Mouse (Mus musculus): ENCODE results near the gene Plekha6. TPM values are rescaled to one million over a fixed set of nuclear protein-coding genes. Genes with fewer than 3 reads are reported as not detected.
A peak's percentile ranks its signal among the peaks of the same experiment; 100 is the strongest.

Plekha6 gene
- polyA plus RNA-seq, 1 experiment from 2014 or later, result 4.6 TPM

- Histone ChIP-seq H3K4me3 (no peak overlapping the region), H3K9ac (no peak overlapping the region), H3K27ac (no peak overlapping the region), H3K9me3 (no peaks in the 10 kb centered on the region), H3K27me3 (no peaks in the 10 kb centered on the region), H3K4me2 (no peak overlapping the region), H3K36me3 (no peaks in the 10 kb centered on the region), H3K4me1 (peaks cover 47% of the 10 kb centered on the region)
- no peak for ATAC-seq (ENCODE audit: insufficient number of reproducible peaks, low FRiP score, low TSS enrichment, low read depth)
- WGBS, result 46% methylated on average over 6 of the region's 6 CpGs
Measured at GRCm38 (mm10) chr1:133239121-133239812, 75.3 kb downstream of the Plekha6 start.

DNA sequence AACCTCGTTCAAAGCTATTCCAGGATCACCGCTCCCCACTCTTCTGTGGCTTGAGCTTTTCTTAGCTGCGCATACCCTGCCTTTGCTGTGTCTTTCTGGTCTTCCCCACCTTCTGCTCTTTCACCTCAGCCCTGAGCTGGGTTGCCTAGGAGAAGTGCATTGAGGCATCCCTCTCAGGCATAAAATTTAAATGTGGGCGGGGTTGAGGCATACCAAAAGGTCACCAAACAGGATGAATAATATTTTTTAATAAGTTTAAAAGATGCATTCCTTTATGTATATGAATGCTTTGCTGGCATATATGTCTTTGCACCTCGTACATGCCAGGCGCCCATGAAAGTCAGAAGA, 75.8 kb downstream of the Plekha6 start:
- Histone ChIP-seq H3K9me3 (no peaks in the 10 kb centered on the region), H3K9ac (no peak overlapping the region), H3K4me1 (peaks cover 49% of the 10 kb centered on the region), H3K27ac (no peak overlapping the region), H3K27me3 (no peaks in the 10 kb centered on the region), H3K36me3 (no peaks in the 10 kb centered on the region), H3K4me2 (no peak overlapping the region), H3K4me3 (no peak overlapping the region)
- 78% methylated on average over 6 of the region's 6 CpGs for WGBS
- ATAC-seq (ENCODE audit: insufficient number of reproducible peaks, low FRiP score, low TSS enrichment, low read depth), result no peak

DNA sequence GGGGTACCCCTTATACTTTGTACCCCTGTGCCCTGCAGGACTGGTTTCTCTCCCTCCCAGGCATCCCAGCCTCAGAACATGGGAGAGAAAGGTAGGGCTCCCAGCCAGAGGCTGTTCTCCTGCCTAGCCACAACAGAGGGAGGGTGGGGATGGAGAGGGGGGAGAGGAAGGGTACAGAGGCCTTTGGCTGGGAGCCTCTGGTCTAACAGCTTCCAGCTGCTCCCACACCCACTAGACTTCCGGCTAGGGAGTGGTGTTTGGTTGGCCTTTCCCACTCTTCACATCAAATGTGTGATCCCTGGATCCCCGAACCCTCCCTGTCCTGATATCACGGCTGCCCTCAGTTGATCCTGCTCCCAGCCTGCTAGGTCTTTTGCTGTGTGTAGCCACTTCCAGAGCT, 76.9 kb downstream of the Plekha6 start:
- 25% methylated on average over 3 of the region's 3 CpGs for WGBS
- no peaks in the 10 kb centered on the region for H3K9me3 ChIP-seq
- no peak overlapping the region for H3K4me3 ChIP-seq
- no peak overlapping the region for H3K4me2 ChIP-seq
- H3K27me3 ChIP-seq, result no peaks in the 10 kb centered on the region
- no peaks in the 10 kb centered on the region for H3K36me3 ChIP-seq
- ATAC-seq (ENCODE audit: insufficient number of reproducible peaks, low FRiP score, low TSS enrichment, low read depth), result no peak
- no peak overlapping the region for H3K9ac ChIP-seq
- H3K4me1 ChIP-seq, result peaks cover 58% of the 10 kb centered on the region
- H3K27ac ChIP-seq, result no peak overlapping the region; the same call in 1 of the 2 replicates

DNA sequence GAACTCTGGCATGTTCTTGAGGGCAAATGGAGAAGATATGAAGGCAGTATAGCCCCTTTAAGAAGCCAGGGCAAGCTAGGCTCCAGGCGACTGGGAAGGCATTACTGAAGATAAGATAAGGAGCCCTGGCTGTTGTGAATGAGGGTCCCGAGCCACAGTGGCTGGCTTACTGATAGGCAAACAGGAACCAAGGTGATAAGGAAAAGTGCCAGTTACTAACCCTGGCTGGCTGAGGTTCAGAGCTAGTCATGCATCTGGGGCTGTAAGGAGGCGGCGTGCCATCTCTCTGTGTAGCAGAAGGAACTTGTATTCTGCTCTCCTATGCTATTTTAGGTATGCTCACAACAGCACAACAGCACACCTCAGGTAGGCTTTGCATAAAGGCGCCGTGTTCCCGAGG, 80.7 kb downstream of the Plekha6 start:
- Histone ChIP-seq H3K9me3 (no peaks in the 10 kb centered on the region), H3K4me1 (peaks cover 42% of the 10 kb centered on the region), H3K9ac (no peak overlapping the region), H3K4me3 (no peak overlapping the region), H3K27me3 (no peaks in the 10 kb centered on the region), H3K27ac (no peak overlapping the region), H3K4me2 (no peak overlapping the region), H3K36me3 (no peaks in the 10 kb centered on the region)
- ATAC-seq (ENCODE audit: insufficient number of reproducible peaks, low FRiP score, low TSS enrichment, low read depth), result no peak
- WGBS, result 64% methylated on average over 7 of the region's 7 CpGs

DNA sequence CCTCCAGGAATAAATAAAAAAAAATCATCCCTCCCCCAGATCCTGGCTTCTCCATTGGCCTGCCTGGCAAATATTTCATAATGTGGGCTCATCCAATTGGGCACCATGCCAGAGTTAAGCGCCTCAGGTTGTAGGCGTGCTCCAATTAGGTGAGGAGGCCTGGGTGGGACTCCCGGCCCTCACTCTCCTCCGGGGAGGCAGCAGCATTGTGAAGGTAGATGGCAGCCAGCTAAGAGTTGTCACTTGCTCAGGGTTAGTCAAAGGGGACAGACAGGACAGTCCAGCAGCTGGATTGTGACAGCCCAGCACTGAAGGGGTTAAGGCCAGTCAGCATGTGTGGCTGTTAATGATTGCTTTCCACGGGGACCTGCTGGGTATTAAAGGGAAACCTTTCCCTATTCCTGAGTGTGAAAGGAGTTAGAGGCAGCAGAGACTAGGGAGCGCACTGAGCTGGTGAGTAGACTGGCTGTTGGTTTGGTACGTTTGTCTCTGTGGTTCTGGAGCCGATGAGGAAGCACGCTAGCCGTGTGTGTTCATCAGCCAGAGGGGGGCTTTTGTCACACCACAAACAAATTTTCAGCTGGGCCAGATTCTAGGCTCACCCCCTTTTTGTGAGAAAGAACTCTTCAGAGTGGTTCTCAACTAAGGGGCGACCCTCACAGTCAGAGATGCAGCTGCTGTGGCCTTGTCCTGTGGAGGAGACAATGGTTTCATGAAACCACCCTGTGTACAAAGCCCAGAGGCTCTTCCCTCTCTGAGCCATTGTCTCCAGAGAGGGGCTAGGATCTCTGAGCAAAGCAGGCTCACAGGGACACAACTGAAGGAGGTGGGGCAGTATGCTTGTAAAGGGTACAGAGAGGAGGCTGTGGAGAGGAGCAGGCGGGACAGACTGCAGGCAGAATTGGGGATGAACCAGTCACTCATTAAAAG, 81.9 kb downstream of the Plekha6 start:
- no peak for ATAC-seq (ENCODE audit: insufficient number of reproducible peaks, low FRiP score, low TSS enrichment, low read depth)
- Histone ChIP-seq H3K4me1 (peaks cover 32% of the 10 kb centered on the region), H3K27ac (no peak overlapping the region), H3K9ac (no peak overlapping the region), H3K36me3 (no peaks in the 10 kb centered on the region), H3K4me2 (0 out of 2 replicates have a peak overlapping the region, but pooled peaks have one; percentile 15), H3K9me3 (no peaks in the 10 kb centered on the region), H3K4me3 (no peak overlapping the region), H3K27me3 (no peaks in the 10 kb centered on the region)
- WGBS, result 27% methylated on average over 12 of the region's 12 CpGs

DNA sequence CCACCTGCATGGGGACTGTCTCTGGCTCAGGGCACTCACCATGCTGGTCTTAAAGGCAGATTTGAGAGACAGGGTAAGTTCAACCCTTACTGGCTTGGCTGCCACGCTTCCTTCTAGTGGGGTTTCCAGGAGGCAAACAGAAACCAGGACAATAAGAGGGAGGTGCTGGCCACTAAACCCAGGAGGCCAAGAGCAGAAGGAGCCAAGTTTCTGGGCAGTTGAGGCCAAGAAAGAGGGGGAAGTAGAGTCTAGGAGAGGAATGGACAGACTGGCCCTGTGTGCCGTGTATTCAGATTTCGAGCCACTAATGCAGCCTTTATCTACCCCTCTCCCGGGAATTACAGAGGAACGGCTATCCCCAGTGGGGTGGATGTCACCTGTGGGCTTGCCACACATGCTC, 83.2 kb downstream of the Plekha6 start:
- Histone ChIP-seq H3K9ac (no peak overlapping the region), H3K4me3 (no peak overlapping the region), H3K4me2 (no peak overlapping the region), H3K9me3 (no peaks in the 10 kb centered on the region), H3K27me3 (no peaks in the 10 kb centered on the region), H3K4me1 (peaks cover 37% of the 10 kb centered on the region), H3K27ac (no peak overlapping the region), H3K36me3 (no peaks in the 10 kb centered on the region)
- WGBS, result 80% methylated on average over 5 of the region's 5 CpGs
- ATAC-seq (ENCODE audit: insufficient number of reproducible peaks, low FRiP score, low TSS enrichment, low read depth), result no peak

DNA sequence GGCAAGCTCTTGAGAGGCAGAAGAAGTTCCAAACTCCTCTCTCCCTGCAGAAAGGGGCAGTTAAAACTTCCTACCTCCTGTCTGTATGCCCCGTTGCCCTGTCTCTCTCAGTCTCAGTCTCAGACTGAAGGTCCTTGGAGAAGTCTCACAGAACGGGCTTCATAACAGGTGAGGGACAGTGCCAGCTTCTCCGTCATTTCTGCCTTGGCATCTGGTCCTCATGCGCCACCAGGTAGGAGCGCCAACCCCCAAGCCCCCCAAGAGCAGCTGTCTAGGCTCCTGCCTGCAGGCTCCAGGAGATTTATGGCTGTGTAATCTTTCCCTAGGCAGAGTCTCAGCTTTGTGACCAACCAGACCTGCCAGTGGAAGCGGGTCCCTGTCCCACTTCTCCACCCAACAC, 86.8 kb downstream of the Plekha6 start:
- Histone ChIP-seq H3K4me1 (peaks cover 50% of the 10 kb centered on the region), H3K27me3 (no peaks in the 10 kb centered on the region), H3K27ac (no peak overlapping the region), H3K4me3 (no peak overlapping the region), H3K9me3 (no peaks in the 10 kb centered on the region), H3K9ac (no peak overlapping the region), H3K36me3 (no peaks in the 10 kb centered on the region), H3K4me2 (no peak overlapping the region)
- ATAC-seq (ENCODE audit: insufficient number of reproducible peaks, low FRiP score, low TSS enrichment, low read depth), result no peak
- WGBS, result 71% methylated on average over 6 of the region's 6 CpGs

DNA sequence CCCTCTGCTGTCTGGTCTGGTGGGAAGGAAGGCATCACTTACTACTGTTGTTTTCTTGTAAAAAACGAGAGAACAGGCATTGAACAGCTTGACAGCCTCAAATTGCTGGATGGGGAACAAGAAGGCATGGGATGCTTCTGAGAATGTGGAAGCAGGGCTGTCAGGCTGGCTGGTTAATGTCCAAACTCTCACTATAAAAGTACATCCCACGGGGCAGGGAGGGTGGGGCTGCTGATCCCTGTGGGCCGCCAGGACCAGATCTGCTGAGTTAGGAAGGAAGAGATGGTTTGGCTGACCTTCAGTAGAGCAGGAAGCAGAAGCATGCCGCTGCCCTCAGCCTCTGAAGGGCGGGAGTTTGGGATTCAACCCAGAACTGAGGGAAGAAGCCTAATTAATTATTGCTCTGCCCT, 87.6 kb downstream of the Plekha6 start:
- Histone ChIP-seq H3K4me3 (no peak overlapping the region), H3K9ac (no peak overlapping the region), H3K4me2 (no peak overlapping the region), H3K27ac (no peak overlapping the region), H3K27me3 (no peaks in the 10 kb centered on the region), H3K36me3 (no peaks in the 10 kb centered on the region), H3K9me3 (no peaks in the 10 kb centered on the region), H3K4me1 (peaks cover 42% of the 10 kb centered on the region)
- ATAC-seq (ENCODE audit: insufficient number of reproducible peaks, low FRiP score, low TSS enrichment, low read depth), result no peak
- WGBS, result 26% methylated on average over 5 of the region's 5 CpGs

DNA sequence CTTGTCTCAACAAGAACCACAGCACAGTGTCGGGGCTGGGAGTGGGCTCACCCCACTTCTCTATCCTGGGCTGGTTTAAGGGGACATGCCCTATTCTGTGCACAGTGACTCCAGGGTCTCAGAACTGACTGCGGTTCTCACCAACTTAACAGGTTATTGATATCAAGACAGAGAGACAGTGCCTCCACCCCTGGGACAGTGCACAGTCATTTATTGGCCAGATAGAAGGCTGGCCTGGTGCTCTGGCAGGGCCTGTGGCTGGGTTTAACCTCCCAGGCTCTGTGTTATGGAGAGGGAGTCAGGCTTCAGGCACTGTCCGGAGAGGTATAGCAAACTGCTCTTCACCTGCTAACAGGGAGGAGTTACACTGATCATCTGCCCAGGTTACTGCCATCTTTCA, 88.2 kb downstream of the Plekha6 start:
- Histone ChIP-seq H3K4me2 (no peak overlapping the region), H3K9ac (no peak overlapping the region), H3K27me3 (no peaks in the 10 kb centered on the region), H3K27ac (no peak overlapping the region), H3K9me3 (no peaks in the 10 kb centered on the region), H3K4me3 (no peak overlapping the region), H3K36me3 (no peaks in the 10 kb centered on the region), H3K4me1 (peaks cover 38% of the 10 kb centered on the region)
- 84% methylated on average over 3 of the region's 3 CpGs for WGBS
- ATAC-seq (ENCODE audit: insufficient number of reproducible peaks, low FRiP score, low TSS enrichment, low read depth), result no peak

DNA sequence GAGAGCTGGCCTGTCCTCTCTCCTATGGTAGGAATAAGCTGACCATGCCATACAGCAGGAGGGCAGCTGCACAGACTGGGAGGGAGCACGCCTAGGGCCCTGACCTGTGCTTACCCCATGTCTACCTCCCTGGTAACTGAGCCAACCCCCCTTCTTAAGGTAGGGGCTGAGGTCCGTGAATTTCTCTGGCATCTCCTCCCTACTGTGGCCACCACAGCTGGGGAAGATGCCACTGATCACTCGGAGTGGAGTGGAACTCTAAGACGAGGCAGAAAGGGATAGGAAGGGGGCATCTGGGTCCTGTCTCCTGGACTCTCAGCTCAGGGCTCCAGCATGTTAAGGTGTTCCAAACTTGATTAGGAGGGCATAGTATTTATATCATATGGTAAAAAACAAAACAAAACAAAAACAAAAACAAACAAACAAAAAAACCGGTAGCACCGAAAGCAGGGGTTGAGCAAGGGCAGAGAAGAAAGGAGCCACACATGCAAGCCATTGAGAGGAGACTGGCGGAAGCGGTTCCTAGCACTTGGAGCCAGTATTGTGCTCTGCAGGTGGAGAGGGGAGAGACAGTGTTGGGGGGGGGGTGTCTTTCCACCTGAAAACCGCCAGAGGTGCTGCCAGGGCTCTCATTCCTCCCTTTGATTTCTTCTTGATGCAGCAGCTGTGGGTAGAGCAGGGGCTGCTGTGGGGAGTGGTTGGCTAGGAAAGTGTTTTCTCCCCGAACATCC, 89.0 kb downstream of the Plekha6 start:
- Histone ChIP-seq H3K36me3 (no peaks in the 10 kb centered on the region), H3K4me2 (no peak overlapping the region), H3K27me3 (0 out of 2 replicates have a peak, but pooled peaks cover 2% of the 10 kb centered on the region), H3K27ac (no peak overlapping the region), H3K4me1 (peaks cover 36% of the 10 kb centered on the region), H3K4me3 (no peak overlapping the region), H3K9me3 (no peaks in the 10 kb centered on the region), H3K9ac (no peak overlapping the region)
- WGBS, result 50% methylated on average over 10 of the region's 10 CpGs
- no peak for ATAC-seq (ENCODE audit: insufficient number of reproducible peaks, low FRiP score, low TSS enrichment, low read depth)

- no peaks in the 10 kb centered on the region for H3K36me3 ChIP-seq
- no peak overlapping the region for H3K9ac ChIP-seq
- H3K27ac ChIP-seq, result no peak overlapping the region
- no peak for ATAC-seq (ENCODE audit: insufficient number of reproducible peaks, low FRiP score, low TSS enrichment, low read depth)
- H3K9me3 ChIP-seq, result no peaks in the 10 kb centered on the region
- peaks cover 36% of the 10 kb centered on the region for H3K4me1 ChIP-seq
- no peak overlapping the region for H3K4me2 ChIP-seq
- WGBS, result 17% methylated on average over 1 of the region's 1 CpGs
- 0 out of 2 replicates have a peak, but pooled peaks cover 6% of the 10 kb centered on the region for H3K27me3 ChIP-seq
- no peak overlapping the region for H3K4me3 ChIP-seq
Measured at GRCm38 (mm10) chr1:133253532-133253866, 89.5 kb downstream of the Plekha6 start.

DNA sequence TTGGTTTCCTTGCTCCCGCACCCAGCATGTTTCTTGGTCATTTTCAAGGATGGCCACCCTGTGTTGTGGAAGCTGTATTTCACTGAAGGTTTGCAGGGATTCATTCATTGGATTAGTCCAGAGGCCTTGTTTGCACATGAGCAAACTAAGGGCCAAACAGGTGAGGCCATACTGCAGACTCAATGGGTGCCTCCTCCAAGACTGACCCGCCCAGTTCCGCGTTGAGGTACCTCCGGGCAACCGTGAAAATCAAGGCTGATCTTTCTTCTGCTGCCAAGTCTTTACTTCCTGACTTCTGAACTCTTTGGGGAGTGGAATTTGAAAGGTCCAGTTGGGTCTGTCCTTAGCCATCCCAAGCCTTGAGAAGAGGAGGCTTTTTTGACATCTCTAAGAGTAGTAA, 90.2 kb downstream of the Plekha6 start:
- Histone ChIP-seq H3K4me1 (peaks cover 36% of the 10 kb centered on the region), H3K4me2 (no peak overlapping the region), H3K27ac (no peak overlapping the region), H3K4me3 (no peak overlapping the region), H3K9ac (no peak overlapping the region), H3K9me3 (no peaks in the 10 kb centered on the region), H3K36me3 (no peaks in the 10 kb centered on the region), H3K27me3 (0 out of 2 replicates have a peak, but pooled peaks cover 6% of the 10 kb centered on the region)
- no peak for ATAC-seq (ENCODE audit: insufficient number of reproducible peaks, low FRiP score, low TSS enrichment, low read depth)
- 76% methylated on average over 6 of the region's 6 CpGs for WGBS
